Mouse (Mus musculus): Measurements from ENCODE around the gene Tigd3.
"Not testable (repeated sequence)": the region's sequence is repeated elsewhere in the genome, so short reads cannot be mapped to it uniquely, and the experiment has no call there.

GRCm38 (mm10) chr19:5882079-5882478 is 11.9 kb downstream of the Tigd3 start:
- TF ChIP-seq CTCF (IDR thresholded peaks at IDR 0.05; ENCODE audit: insufficient read depth, low read length); POLR2A (IDR thresholded peaks at IDR 0.05; ENCODE audit: borderline replicate concordance, extremely low read depth, low read depth, low read length): not testable (repeated sequence)

Data from lung, adult 2 months (tissue).